Mouse (Mus musculus): ENCODE results near the gene BC035947. TPM values are rescaled to one million over a fixed set of nuclear protein-coding genes. Genes with fewer than 3 reads are reported as not detected.

The BC035947 gene
- polyA plus RNA-seq, 1 experiment from 2014 or later, result 0.33 TPM

GRCm38 (mm10) chr1:78488427-78488751 is 23.6 kb downstream of the BC035947 start:
- H3K9ac ChIP-seq (replicated peaks; ENCODE audit: low read depth, low read length), result peak overlapping the region; percentile 72
- no peak; the same call in 1 of the 2 replicates for ATAC-seq (ENCODE audit: insufficient number of reproducible peaks, insufficient read depth, low FRiP score, low read depth)

GRCm38 (mm10) chr1:78484361-78484760 is 27.6 kb downstream of the BC035947 start:
- H3K4me3 ChIP-seq (ENCODE audit: low read depth, low read length), result no peak overlapping the region
- no peak for ATAC-seq (ENCODE audit: insufficient number of reproducible peaks, insufficient read depth, low FRiP score, low read depth)
- H3K36me3 ChIP-seq (ENCODE audit: control insufficient read depth, insufficient read depth, low read length), result peaks cover 7% of the 10 kb centered on the region
- no peak overlapping the region for H3K9ac ChIP-seq (replicated peaks; ENCODE audit: low read depth, low read length)
- WGBS, result 53% methylated on average over 2 of the region's 2 CpGs
- no peaks in the 10 kb centered on the region for H3K27me3 ChIP-seq (ENCODE audit: control insufficient read depth, insufficient read depth, low read length)
- no peak overlapping the region for H3K27ac ChIP-seq (ENCODE audit: low read length)
- H3K9me3 ChIP-seq (ENCODE audit: control insufficient read depth, low read depth, low read length), result no peaks in the 10 kb centered on the region
- peaks cover 16% of the 10 kb centered on the region; the same call in 1 of the 2 replicates for H3K4me1 ChIP-seq (ENCODE audit: control insufficient read depth, insufficient read depth, low read length)
- H3K4me2 ChIP-seq (replicated peaks; ENCODE audit: low read depth, low read length), result no peak overlapping the region

More at GRCm38 (mm10) chr1:78488427-78488751, 23.6 kb downstream of the BC035947 start:
- peak overlapping the region; percentile 87 for H3K4me2 ChIP-seq (replicated peaks; ENCODE audit: low read depth, low read length)
- no peaks in the 10 kb centered on the region for H3K9me3 ChIP-seq (ENCODE audit: control insufficient read depth, low read depth, low read length)
- H3K4me3 ChIP-seq (ENCODE audit: low read depth, low read length), result peak overlapping the region; percentile 89
- H3K27ac ChIP-seq (ENCODE audit: low read length), result peak overlapping the region; percentile 68; the same call in 1 of the 2 replicates
- H3K4me1 ChIP-seq (ENCODE audit: control insufficient read depth, insufficient read depth, low read length), result peaks cover 16% of the 10 kb centered on the region; the same call in 1 of the 2 replicates
- under 1% methylated on average over 28 of the region's 28 CpGs for WGBS
- H3K27me3 ChIP-seq (ENCODE audit: control insufficient read depth, insufficient read depth, low read length), result no peaks in the 10 kb centered on the region
- 0 out of 2 replicates have a peak, but pooled peaks cover 4% of the 10 kb centered on the region for H3K36me3 ChIP-seq (ENCODE audit: control insufficient read depth, insufficient read depth, low read length)

- Histone ChIP-seq H3K9ac (replicated peaks; ENCODE audit: low read depth, low read length) (no peak overlapping the region), H3K4me2 (replicated peaks; ENCODE audit: low read depth, low read length) (no peak overlapping the region), H3K4me3 (ENCODE audit: low read depth, low read length) (no peak overlapping the region), H3K27me3 (ENCODE audit: control insufficient read depth, insufficient read depth, low read length) (no peaks in the 10 kb centered on the region), H3K9me3 (ENCODE audit: control insufficient read depth, low read depth, low read length) (no peaks in the 10 kb centered on the region), H3K27ac (ENCODE audit: low read length) (no peak overlapping the region), H3K4me1 (ENCODE audit: control insufficient read depth, insufficient read depth, low read length) (peaks cover 16% of the 10 kb centered on the region; the same call in 1 of the 2 replicates), H3K36me3 (ENCODE audit: control insufficient read depth, insufficient read depth, low read length) (peaks cover 11% of the 10 kb centered on the region)
- peak; percentile 49; the same call in 1 of the 2 replicates for ATAC-seq (ENCODE audit: insufficient number of reproducible peaks, insufficient read depth, low FRiP score, low read depth)
- 73% methylated on average over 3 of the region's 3 CpGs for whole genome bisulfite sequencing
These were observed 28.5 kb downstream of the BC035947 start for GRCm38 (mm10) chr1:78483430-78483829.

GRCm38 (mm10) chr1:78472441-78472840 is 39.5 kb downstream of the BC035947 start:
- peaks cover 39% of the 10 kb centered on the region for H3K36me3 ChIP-seq (ENCODE audit: control insufficient read depth, insufficient read depth, low read length)
- H3K27ac ChIP-seq (ENCODE audit: low read length), result no peak overlapping the region
- H3K4me3 ChIP-seq (ENCODE audit: low read depth, low read length), result no peak overlapping the region
- no peaks in the 10 kb centered on the region for H3K27me3 ChIP-seq (ENCODE audit: control insufficient read depth, insufficient read depth, low read length)
- no peaks in the 10 kb centered on the region for H3K9me3 ChIP-seq (ENCODE audit: control insufficient read depth, low read depth, low read length)
- H3K9ac ChIP-seq (replicated peaks; ENCODE audit: low read depth, low read length), result no peak overlapping the region
- 93% methylated on average over 5 of the region's 5 CpGs for WGBS
- H3K4me2 ChIP-seq (replicated peaks; ENCODE audit: low read depth, low read length), result no peak overlapping the region
- ATAC-seq (ENCODE audit: insufficient number of reproducible peaks, insufficient read depth, low FRiP score, low read depth), result no peak
- H3K4me1 ChIP-seq (ENCODE audit: control insufficient read depth, insufficient read depth, low read length), result no peaks in the 10 kb centered on the region

GRCm38 (mm10) chr1:78454659-78455058 is 57.3 kb downstream of the BC035947 start:
- Histone ChIP-seq H3K9ac (replicated peaks; ENCODE audit: low read depth, low read length) (no peak overlapping the region), H3K36me3 (ENCODE audit: control insufficient read depth, insufficient read depth, low read length) (peaks cover 55% of the 10 kb centered on the region), H3K4me2 (replicated peaks; ENCODE audit: low read depth, low read length) (no peak overlapping the region), H3K27ac (ENCODE audit: low read length) (no peak overlapping the region), H3K4me3 (ENCODE audit: low read depth, low read length) (no peak overlapping the region), H3K9me3 (ENCODE audit: control insufficient read depth, low read depth, low read length) (no peaks in the 10 kb centered on the region), H3K27me3 (ENCODE audit: control insufficient read depth, insufficient read depth, low read length) (no peaks in the 10 kb centered on the region), H3K4me1 (ENCODE audit: control insufficient read depth, insufficient read depth, low read length) (no peaks in the 10 kb centered on the region)
- ATAC-seq (ENCODE audit: insufficient number of reproducible peaks, insufficient read depth, low FRiP score, low read depth), result no peak
- 38% methylated on average over 7 of the region's 7 CpGs for WGBS

GRCm38 (mm10) chr1:78453886-78454285 is 58.1 kb downstream of the BC035947 start:
- H3K4me2 ChIP-seq (replicated peaks; ENCODE audit: low read depth, low read length), result no peak overlapping the region
- no peaks in the 10 kb centered on the region for H3K9me3 ChIP-seq (ENCODE audit: control insufficient read depth, low read depth, low read length)
- 91% methylated on average over 8 of the region's 8 CpGs for WGBS
- H3K36me3 ChIP-seq (ENCODE audit: control insufficient read depth, insufficient read depth, low read length), result peaks cover 50% of the 10 kb centered on the region
- no peaks in the 10 kb centered on the region for H3K4me1 ChIP-seq (ENCODE audit: control insufficient read depth, insufficient read depth, low read length)
- H3K27me3 ChIP-seq (ENCODE audit: control insufficient read depth, insufficient read depth, low read length), result no peaks in the 10 kb centered on the region
- no peak overlapping the region for H3K4me3 ChIP-seq (ENCODE audit: low read depth, low read length)
- H3K9ac ChIP-seq (replicated peaks; ENCODE audit: low read depth, low read length), result no peak overlapping the region
- H3K27ac ChIP-seq (ENCODE audit: low read length), result no peak overlapping the region
- no peak for ATAC-seq (ENCODE audit: insufficient number of reproducible peaks, insufficient read depth, low FRiP score, low read depth)

- Histone ChIP-seq H3K4me1 (ENCODE audit: control insufficient read depth, insufficient read depth, low read length) (no peaks in the 10 kb centered on the region), H3K4me3 (ENCODE audit: low read depth, low read length) (no peak overlapping the region), H3K9ac (replicated peaks; ENCODE audit: low read depth, low read length) (no peak overlapping the region), H3K36me3 (ENCODE audit: control insufficient read depth, insufficient read depth, low read length) (peaks cover 46% of the 10 kb centered on the region), H3K9me3 (ENCODE audit: control insufficient read depth, low read depth, low read length) (no peaks in the 10 kb centered on the region), H3K4me2 (replicated peaks; ENCODE audit: low read depth, low read length) (no peak overlapping the region), H3K27me3 (ENCODE audit: control insufficient read depth, insufficient read depth, low read length) (no peaks in the 10 kb centered on the region), H3K27ac (ENCODE audit: low read length) (no peak overlapping the region)
- 91% methylated on average over 6 of the region's 6 CpGs for WGBS
- ATAC-seq (ENCODE audit: insufficient number of reproducible peaks, insufficient read depth, low FRiP score, low read depth), result no peak
These were observed 59.4 kb downstream of the BC035947 start for GRCm38 (mm10) chr1:78452544-78452943.

- no peaks in the 10 kb centered on the region for H3K4me1 ChIP-seq (ENCODE audit: control insufficient read depth, insufficient read depth, low read length)
- H3K27ac ChIP-seq (ENCODE audit: low read length), result no peak overlapping the region
- ATAC-seq (ENCODE audit: insufficient number of reproducible peaks, insufficient read depth, low FRiP score, low read depth), result no peak
- no peak overlapping the region for H3K9ac ChIP-seq (replicated peaks; ENCODE audit: low read depth, low read length)
- no peaks in the 10 kb centered on the region for H3K27me3 ChIP-seq (ENCODE audit: control insufficient read depth, insufficient read depth, low read length)
- WGBS, result 74% methylated on average over 12 of the region's 12 CpGs
- H3K4me3 ChIP-seq (ENCODE audit: low read depth, low read length), result no peak overlapping the region
- peaks cover 37% of the 10 kb centered on the region for H3K36me3 ChIP-seq (ENCODE audit: control insufficient read depth, insufficient read depth, low read length)
- no peak overlapping the region for H3K4me2 ChIP-seq (replicated peaks; ENCODE audit: low read depth, low read length)
- no peaks in the 10 kb centered on the region for H3K9me3 ChIP-seq (ENCODE audit: control insufficient read depth, low read depth, low read length)
These were observed 60.7 kb downstream of the BC035947 start for GRCm38 (mm10) chr1:78451070-78451854.

Measured in stomach, embryonic 14.5 days (tissue).